Comparison of ENCODE assay signal across 8 mouse cellular contexts in genomic region chr10:71348637-71349280, GRCm38 (mm10). TPM values are rescaled to one million over a fixed set of nuclear protein-coding genes. Genes with fewer than 3 reads are reported as not detected.
A peak's percentile ranks its signal among the peaks of the same experiment; 100 is the strongest.
DNase-seq lines count a peak whose midpoint lies in the region; ATAC-seq and TF ChIP-seq lines count a peak whose summit lies in the region.

No protein-coding gene starts in this region.

- H3K4me3 ChIP-seq in testis, adult 2 months (ENCODE audit: control insufficient read depth, low read depth, low read length): peak overlapping the region; percentile 94
- H3K4me3 ChIP-seq in hindbrain, embryonic 12.5 days: peak overlapping the region; percentile 67
- peak overlapping the region; percentile 84 for H3K4me3 ChIP-seq in lung, postnatal 0 days (ENCODE audit: low read depth, low read length)

- no peak for TF ChIP-seq EP300 in lung, postnatal 0 days (IDR thresholded peaks at IDR 0.05)

- no peak for TF ChIP-seq POLR2A in testis, adult 2 months (IDR thresholded peaks at IDR 0.05; ENCODE audit: control insufficient read depth, low read depth, low read length)

- ATAC-seq in hindbrain, embryonic 12.5 days (ENCODE audit: low FRiP score): no peak
- no peak for ATAC-seq in lung, postnatal 0 days

- H3K36me3 ChIP-seq in testis, adult 2 months (ENCODE audit: control insufficient read depth, insufficient read depth, low read length): no peaks in the 10 kb centered on the region
- no peaks in the 10 kb centered on the region for H3K36me3 ChIP-seq in hindbrain, embryonic 12.5 days
- no peaks in the 10 kb centered on the region for H3K36me3 ChIP-seq in lung, postnatal 0 days (ENCODE audit: insufficient read depth, low read length)

- H3K4me2 ChIP-seq in hindbrain, embryonic 12.5 days (replicated peaks): peak overlapping the region; percentile 94
- H3K4me2 ChIP-seq in lung, postnatal 0 days (replicated peaks; ENCODE audit: low read depth, low read length): peak overlapping the region; percentile 97

- no peak overlapping the region for H3K27ac ChIP-seq in testis, adult 2 months (ENCODE audit: control insufficient read depth, insufficient read depth, low read depth, low read length)
- no peak overlapping the region; the same call in 1 of the 2 replicates for H3K27ac ChIP-seq in hindbrain, embryonic 12.5 days
- peak overlapping the region; percentile 94 for H3K27ac ChIP-seq in lung, postnatal 0 days (ENCODE audit: low read length)

- TF ChIP-seq CTCF in testis, adult 2 months (IDR thresholded peaks at IDR 0.05; ENCODE audit: control insufficient read depth, insufficient read depth, insufficient replicate concordance, low read depth, low read length): no peak
- no peak for TF ChIP-seq CTCF in lung, postnatal 0 days (IDR thresholded peaks at IDR 0.05)

- WGBS in hindbrain, embryonic 12.5 days: 27% methylated on average over 16 of the region's 16 CpGs
- WGBS in lung, postnatal 0 days: 16% methylated on average over 16 of the region's 16 CpGs

- DNase-seq in adrenal gland, adult 2 months: peak; percentile 43
- DNase-seq in adrenal gland, postnatal 25 days: no peak
- DNase-seq in testis, postnatal 14 days (ENCODE audit: low spot score): no peak
- DNase-seq in lung, postnatal 0 days (ENCODE audit: low spot score): no peak
- DNase-seq in right cerebral cortex, postnatal 4 days: no peak
- DNase-seq in thymus, postnatal 10 days (ENCODE audit: low spot score in 2 of 2): no peak

- H3K9me3 ChIP-seq in hindbrain, embryonic 12.5 days (replicated peaks): no peaks in the 10 kb centered on the region
- no peaks in the 10 kb centered on the region for H3K9me3 ChIP-seq in lung, postnatal 0 days (ENCODE audit: low read length)

- no peaks in the 10 kb centered on the region for H3K27me3 ChIP-seq in testis, adult 2 months (ENCODE audit: control insufficient read depth, insufficient read depth, low read length)
- H3K27me3 ChIP-seq in hindbrain, embryonic 12.5 days: no peaks in the 10 kb centered on the region
- no peaks in the 10 kb centered on the region for H3K27me3 ChIP-seq in lung, postnatal 0 days (replicated peaks; ENCODE audit: insufficient read depth, low read length)

- H3K9ac ChIP-seq in hindbrain, embryonic 12.5 days: peak overlapping the region; percentile 86
- peak overlapping the region; percentile 80 for H3K9ac ChIP-seq in lung, postnatal 0 days (replicated peaks; ENCODE audit: low read depth)

- peaks cover 24% of the 10 kb centered on the region for H3K4me1 ChIP-seq in testis, adult 2 months (ENCODE audit: control insufficient read depth, insufficient read depth, low read length)
- peaks cover 31% of the 10 kb centered on the region for H3K4me1 ChIP-seq in hindbrain, embryonic 12.5 days
- peaks cover 16% of the 10 kb centered on the region for H3K4me1 ChIP-seq in lung, postnatal 0 days (ENCODE audit: insufficient read depth, low read depth, low read length)

RNA-seq across cellular contexts. Expression of gene Ipmk, which starts 1.2 kb away (rescaled TPM):
- 10 to 100 TPM; 13.8 to 17.6 TPM for total RNA-seq in adrenal gland, adult 2 months (2021)
- polyA plus RNA-seq in adrenal gland, adult 2 months (2012; rRNA removed): 3.7 and 4.0 TPM in 2 replicates
- 17.2 and 21.9 TPM in 2 replicates for total RNA-seq in adrenal gland, postnatal 25 days (2021)
- polyA plus RNA-seq in testis, adult 2 months (2012; rRNA removed): 4.5 and 5.3 TPM in 2 replicates
- 23.4 and 24.8 TPM in 2 replicates for polyA plus RNA-seq in hindbrain, embryonic 12.5 days (2016; fragmentation: Nextera tagmentation; extraction: Ambion mirVana)
- 11.5 and 12.0 TPM in 2 replicates for polyA plus RNA-seq in lung, postnatal 0 days (2015; fragmentation: Nextera tagmentation; extraction: Ambion mirVana)

RNA-seq across cellular contexts. Expression of gene Cisd1, which starts 4.0 kb away (rescaled TPM):
- total RNA-seq in adrenal gland, adult 2 months (2021): 100 to 1,000 TPM in 1 of 2 experiments, 10 to 100 TPM in 1; 86.9 to 105 TPM
- 155 and 161 TPM in 2 replicates for polyA plus RNA-seq in adrenal gland, adult 2 months (2012; rRNA removed)
- total RNA-seq in adrenal gland, postnatal 25 days (2021): 95.3 and 110 TPM in 2 replicates
- 35.4 and 42.1 TPM in 2 replicates for polyA plus RNA-seq in testis, adult 2 months (2012; rRNA removed)
- 137 and 154 TPM in 2 replicates for polyA plus RNA-seq in hindbrain, embryonic 12.5 days (2016; fragmentation: Nextera tagmentation; extraction: Ambion mirVana)
- 84.4 and 86.3 TPM in 2 replicates for polyA plus RNA-seq in lung, postnatal 0 days (2015; fragmentation: Nextera tagmentation; extraction: Ambion mirVana)
